ENCODE assay signal across 9 mouse cellular contexts in genomic region chr6:136662063-136662462, GRCm38 (mm10). TPM values are rescaled to one million over a fixed set of nuclear protein-coding genes. Genes with fewer than 3 reads are reported as not detected.
A peak's percentile ranks its signal among the peaks of the same experiment; 100 is the strongest.
DNase-seq lines count a peak whose midpoint lies in the region; ATAC-seq and TF ChIP-seq lines count a peak whose summit lies in the region.
"Had no signal": no experiment of that assay in that cellular context is flagged by ENCODE, and none has a peak within 500 bp of the region (broad histone marks: within the 10 kb centered on the region; RNA-seq: fewer than 3 reads in every experiment).

No protein-coding gene starts in this region.

- TF ChIP-seq CTCF in layer of hippocampus, adult 2 months (conservative IDR thresholded peaks at IDR 0.05), result no peak

- peak overlapping the region; percentile 61 for H3K4me2 ChIP-seq in kidney, embryonic 16.5 days (replicated peaks; ENCODE audit: low read depth, low read length)
- H3K4me2 ChIP-seq in embryonic facial prominence, embryonic 11.5 days (ENCODE audit: low read depth, low read length), result peak overlapping the region; percentile 59
- peak overlapping the region; percentile 42 for H3K4me2 ChIP-seq in hindbrain, embryonic 14.5 days (replicated peaks)

- peaks cover 24% of the 10 kb centered on the region for H3K27me3 ChIP-seq in kidney, embryonic 16.5 days (ENCODE audit: insufficient read depth, low read length)
- H3K27me3 ChIP-seq in embryonic facial prominence, embryonic 11.5 days (ENCODE audit: control insufficient read depth, insufficient read depth, low read length), result peaks cover 17% of the 10 kb centered on the region
- H3K27me3 ChIP-seq in hindbrain, embryonic 14.5 days (ENCODE audit: control insufficient read depth, insufficient read depth, low read length), result peaks cover 28% of the 10 kb centered on the region
- H3K27me3 ChIP-seq: Patski had no signal

- peak overlapping the region; percentile 42 for H3K4me3 ChIP-seq in kidney, embryonic 16.5 days (ENCODE audit: low read length)
- peak overlapping the region; percentile 35 for H3K4me3 ChIP-seq in embryonic facial prominence, embryonic 11.5 days (ENCODE audit: low read depth, low read length)
- no peak overlapping the region for H3K4me3 ChIP-seq in hindbrain, embryonic 14.5 days (replicated peaks; ENCODE audit: low read length)
- no peak overlapping the region for H3K4me3 ChIP-seq in layer of hippocampus, adult 2 months
- H3K4me3 ChIP-seq: left cerebral cortex, adult 2 months had no signal

- H3K9ac ChIP-seq in kidney, embryonic 16.5 days (replicated peaks; ENCODE audit: low read length), result peak overlapping the region; percentile 65
- no peak overlapping the region for H3K9ac ChIP-seq in embryonic facial prominence, embryonic 11.5 days (replicated peaks; ENCODE audit: low read length)
- no peak overlapping the region for H3K9ac ChIP-seq in hindbrain, embryonic 14.5 days

- WGBS in kidney, embryonic 16.5 days, result 37% methylated on average over 11 of the region's 11 CpGs
- 17% methylated on average over 11 of the region's 11 CpGs for WGBS in embryonic facial prominence, embryonic 11.5 days
- 23% methylated on average over 11 of the region's 11 CpGs for WGBS in hindbrain, embryonic 14.5 days

- ATAC-seq in kidney, embryonic 16.5 days (ENCODE audit: low FRiP score, low TSS enrichment), result 0 out of 2 replicates have a peak, but pooled peaks have one; percentile 10
- no peak for ATAC-seq in embryonic facial prominence, embryonic 11.5 days (replicated peaks; ENCODE audit: insufficient number of reproducible peaks, low FRiP score, low TSS enrichment, low read depth)
- ATAC-seq in hindbrain, embryonic 14.5 days (ENCODE audit: low FRiP score), result no peak
- 0 out of 2 replicates have a peak, but pooled peaks have one; percentile 12 for ATAC-seq in megakaryocyte-erythroid progenitor cell, adult 5-6 weeks (replicated peaks; ENCODE audit: low FRiP score, low TSS enrichment, poor library complexity, severe bottlenecking)
- ATAC-seq in erythroblast, adult 5-6 weeks (replicated peaks; ENCODE audit: low FRiP score, poor library complexity, severe bottlenecking), result no peak
- ATAC-seq: Patski had no signal

- no peak for DNase-seq in kidney, postnatal 36 days
- no peak for DNase-seq in embryonic facial prominence, embryonic 11.5 days (ENCODE audit: low spot score)
- DNase-seq in hindbrain, embryonic 14.5 days (ENCODE audit: low spot score), result no peak
- no peak for DNase-seq in layer of hippocampus, adult 2 months (ENCODE audit: low spot score in 2 of 2)

- H3K27ac ChIP-seq in kidney, embryonic 16.5 days (ENCODE audit: low read length), result no peak overlapping the region
- no peak overlapping the region for H3K27ac ChIP-seq in embryonic facial prominence, embryonic 11.5 days (replicated peaks; ENCODE audit: low read depth, low read length)
- H3K27ac ChIP-seq in hindbrain, embryonic 14.5 days, result no peak overlapping the region
- H3K27ac ChIP-seq in layer of hippocampus, adult 2 months, result no peak overlapping the region
- H3K27ac ChIP-seq: left cerebral cortex, adult 2 months had no signal

- no peaks in the 10 kb centered on the region for H3K36me3 ChIP-seq in kidney, embryonic 16.5 days (ENCODE audit: insufficient read depth, low read length)
- no peaks in the 10 kb centered on the region for H3K36me3 ChIP-seq in embryonic facial prominence, embryonic 11.5 days (replicated peaks; ENCODE audit: control insufficient read depth, insufficient read depth, low read depth, low read length)
- no peaks in the 10 kb centered on the region for H3K36me3 ChIP-seq in hindbrain, embryonic 14.5 days (replicated peaks; ENCODE audit: control insufficient read depth, insufficient read depth)

- H3K4me1 ChIP-seq in kidney, embryonic 16.5 days (ENCODE audit: insufficient read depth, low read length), result peaks cover 9% of the 10 kb centered on the region
- H3K4me1 ChIP-seq in embryonic facial prominence, embryonic 11.5 days (ENCODE audit: control insufficient read depth, insufficient read depth, low read length), result peaks cover 2% of the 10 kb centered on the region; the same call in 1 of the 2 replicates
- no peaks in the 10 kb centered on the region for H3K4me1 ChIP-seq in hindbrain, embryonic 14.5 days (replicated peaks; ENCODE audit: control insufficient read depth, insufficient read depth, low read length)

- H3K9me3 ChIP-seq in kidney, embryonic 16.5 days (ENCODE audit: low read length), result no peaks in the 10 kb centered on the region
- no peaks in the 10 kb centered on the region for H3K9me3 ChIP-seq in embryonic facial prominence, embryonic 11.5 days (replicated peaks; ENCODE audit: control insufficient read depth, low read length)
- H3K9me3 ChIP-seq in hindbrain, embryonic 14.5 days (ENCODE audit: control insufficient read depth, low read length), result no peaks in the 10 kb centered on the region

RNA-seq across cellular contexts. Expression of gene Plbd1, which starts 0.3 kb away (rescaled TPM):
- 5.3 and 5.7 TPM in 2 replicates for polyA plus RNA-seq in kidney, embryonic 16.5 days (2015; fragmentation: Nextera tagmentation; extraction: Ambion mirVana)
- polyA plus RNA-seq in embryonic facial prominence, embryonic 11.5 days (2014; fragmentation: Nextera tagmentation; extraction: Ambion mirVana), result 1.9 and 2.5 TPM in 2 replicates
- polyA plus RNA-seq in hindbrain, embryonic 14.5 days (2014; fragmentation: Nextera tagmentation; extraction: Ambion mirVana), result 2.5 and 2.9 TPM in 2 replicates
- 2.1 TPM in 1 of 2 replicates, not detected in the other for total RNA-seq in megakaryocyte-erythroid progenitor cell, adult 5-6 weeks (2014; fragmentation: Nextera tagmentation)
- 4.1 and 7.1 TPM in 2 replicates for total RNA-seq in megakaryocyte-erythroid progenitor cell, adult 5-6 weeks (2017)
- total RNA-seq in erythroblast, adult 5-6 weeks (2015; ENCODE audit: low replicate concordance), result 44.2 and 65.4 TPM in 2 replicates
- 49.7 and 54.4 TPM in 2 replicates for total RNA-seq in erythroblast, adult 5-6 weeks (2017; ENCODE audit: low replicate concordance)
- total RNA-seq in layer of hippocampus, adult 2 months (2021), result under 1 TPM; 0.33 to 0.34 TPM
- polyA plus RNA-seq: Patski had no signal

Comparison
In these comparisons a context has a peak if more than half of its experiments do, and no peak if none do; other contexts are left out.
1. ATAC-seq: peak in kidney, embryonic 16.5 days (single experiment) and megakaryocyte-erythroid progenitor cell, adult 5-6 weeks (single experiment); none in embryonic facial prominence, embryonic 11.5 days (single experiment), hindbrain, embryonic 14.5 days (single experiment) and erythroblast, adult 5-6 weeks (single experiment).
2. H3K4me3 ChIP-seq: peak in kidney, embryonic 16.5 days (single experiment) and embryonic facial prominence, embryonic 11.5 days (single experiment); none in hindbrain, embryonic 14.5 days (single experiment) and layer of hippocampus, adult 2 months (single experiment).
3. RNA of gene Plbd1, which starts 0.3 kb away (total RNA-seq): 44.2 to 65.4 TPM in erythroblast, adult 5-6 weeks; 2.1 to 7.1 TPM in megakaryocyte-erythroid progenitor cell, adult 5-6 weeks and 0.33 to 0.34 TPM in layer of hippocampus, adult 2 months; every median in the first group is over 4 times any median in the second.
4. Peak in every context shown above with its lines, with median percentiles within 50 percentile points of each other: H3K4me2 ChIP-seq.